Mouse (Mus musculus) brain, adult 2 months (tissue): ENCODE data around the gene 1810013L24Rik.

Experiments
- DNase-seq: peaks from one replicate; pipeline ENCODE4 v3.0.0; 2011; ENCODE audit warnings: low read depth, low spot score

1810013L24Rik gene

GRCm38 (mm10) chr16:8829564-8830359, at the start of gene 1810013L24Rik:
TSS of gene 1810013L24Rik (plus strand) at chr16:8830100.
- peak; percentile 100 for DNase-seq

- no peak for DNase-seq
These were observed 49.7 kb upstream of the 1810013L24Rik start for GRCm38 (mm10) chr16:8780187-8780586.

GRCm38 (mm10) chr16:8781191-8781590, 48.7 kb upstream of the 1810013L24Rik start:
- DNase-seq, result no peak

GRCm38 (mm10) chr16:8781660-8782059, 48.2 kb upstream of the 1810013L24Rik start:
- no peak for DNase-seq

- DNase-seq, result no peak
These were observed 46.5 kb upstream of the 1810013L24Rik start for GRCm38 (mm10) chr16:8783198-8783913.

- DNase-seq, result no peak
These were observed 45.1 kb upstream of the 1810013L24Rik start for GRCm38 (mm10) chr16:8784753-8785152.

GRCm38 (mm10) chr16:8790886-8791285, 39.0 kb upstream of the 1810013L24Rik start:
- peak; percentile 40 for DNase-seq

- no peak for DNase-seq
These were observed 37.8 kb upstream of the 1810013L24Rik start, which contains the start of gene Usp7 for GRCm38 (mm10) chr16:8791949-8792557. TSS of gene Usp7 (minus strand) at chr16:8792308.

- no peak for DNase-seq
These were observed 34.9 kb upstream of the 1810013L24Rik start for GRCm38 (mm10) chr16:8794952-8795351.

GRCm38 (mm10) chr16:8795906-8796305, 34.0 kb upstream of the 1810013L24Rik start:
- DNase-seq, result no peak

- peak; percentile 32 for DNase-seq
These were observed 23.2 kb upstream of the 1810013L24Rik start for GRCm38 (mm10) chr16:8806703-8807102.

- peak; percentile 86 for DNase-seq
These were observed 19.3 kb upstream of the 1810013L24Rik start for GRCm38 (mm10) chr16:8810399-8811127.

GRCm38 (mm10) chr16:8817872-8818271, 12.0 kb upstream of the 1810013L24Rik start:
- DNase-seq, result peak; percentile 73

- DNase-seq, result peak; percentile 86
These were observed 8.5 kb upstream of the 1810013L24Rik start for GRCm38 (mm10) chr16:8821429-8821828.

GRCm38 (mm10) chr16:8822586-8822985, 7.3 kb upstream of the 1810013L24Rik start:
- DNase-seq, result no peak

GRCm38 (mm10) chr16:8823661-8824060, 6.2 kb upstream of the 1810013L24Rik start:
- peak; percentile 35 for DNase-seq

GRCm38 (mm10) chr16:8827366-8827765, 2.5 kb upstream of the 1810013L24Rik start:
- DNase-seq, result no peak

GRCm38 (mm10) chr16:8828636-8829563, 1.0 kb upstream of the 1810013L24Rik start:
- DNase-seq, result peak; percentile 85

- DNase-seq, result peak; percentile 59
These were observed 721 bp downstream of the 1810013L24Rik start for GRCm38 (mm10) chr16:8830431-8831211.

GRCm38 (mm10) chr16:8831241-8831640, 1.3 kb downstream of the 1810013L24Rik start:
- DNase-seq, result peak; percentile 24
